17 mouse cellular contexts compared by ENCODE assay signal in genomic region chr15:91957273-91957672, GRCm38 (mm10).
"Had no signal": no experiment of that assay in that cellular context is flagged by ENCODE, and none has a peak within 500 bp of the region (broad histone marks: within the 10 kb centered on the region; RNA-seq: fewer than 3 reads in every experiment).

No protein-coding gene starts in this region.

- H3K4me3 ChIP-seq: megakaryocyte, embryonic 14.5 days; midbrain, embryonic 13.5 days; midbrain, embryonic 15.5 days; neural tube, embryonic 12.5 days had no signal

- H3K27ac ChIP-seq: macrophage; midbrain, embryonic 13.5 days; midbrain, embryonic 15.5 days; neural tube, embryonic 12.5 days had no signal

- H3K36me3 ChIP-seq: midbrain, embryonic 13.5 days; midbrain, embryonic 15.5 days; neural tube, embryonic 12.5 days had no signal

- DNase-seq: lung, adult 18-20 months; lung, embryonic 14.5 days; lung, postnatal 14 days; lung, postnatal 36 days; right cerebral cortex, adult 18-20 months; right cerebral cortex, postnatal 25 days; right cerebral cortex, postnatal 4 days; spleen, adult 18-20 months; thymus, adult 18-20 months; thymus, postnatal 14 days; thymus, postnatal 36 days had no signal

- H3K4me1 ChIP-seq: megakaryocyte, embryonic 14.5 days; midbrain, embryonic 15.5 days; neural tube, embryonic 12.5 days had no signal

- H3K27me3 ChIP-seq: megakaryocyte, embryonic 14.5 days; midbrain, embryonic 13.5 days; midbrain, embryonic 15.5 days; neural tube, embryonic 12.5 days had no signal

- H3K9ac ChIP-seq: lung, embryonic 14.5 days; midbrain, embryonic 13.5 days; midbrain, embryonic 15.5 days; neural tube, embryonic 12.5 days had no signal

- ATAC-seq: midbrain, embryonic 13.5 days; midbrain, embryonic 15.5 days had no signal

- H3K9me3 ChIP-seq: midbrain, embryonic 13.5 days; midbrain, embryonic 15.5 days; neural tube, embryonic 12.5 days had no signal

- H3K4me2 ChIP-seq: lung, embryonic 14.5 days; midbrain, embryonic 11.5 days; midbrain, embryonic 13.5 days; midbrain, embryonic 15.5 days; neural tube, embryonic 12.5 days had no signal
